Mouse (Mus musculus): Measurements from ENCODE around the gene Mpg.

Gene Mpg

DNA sequence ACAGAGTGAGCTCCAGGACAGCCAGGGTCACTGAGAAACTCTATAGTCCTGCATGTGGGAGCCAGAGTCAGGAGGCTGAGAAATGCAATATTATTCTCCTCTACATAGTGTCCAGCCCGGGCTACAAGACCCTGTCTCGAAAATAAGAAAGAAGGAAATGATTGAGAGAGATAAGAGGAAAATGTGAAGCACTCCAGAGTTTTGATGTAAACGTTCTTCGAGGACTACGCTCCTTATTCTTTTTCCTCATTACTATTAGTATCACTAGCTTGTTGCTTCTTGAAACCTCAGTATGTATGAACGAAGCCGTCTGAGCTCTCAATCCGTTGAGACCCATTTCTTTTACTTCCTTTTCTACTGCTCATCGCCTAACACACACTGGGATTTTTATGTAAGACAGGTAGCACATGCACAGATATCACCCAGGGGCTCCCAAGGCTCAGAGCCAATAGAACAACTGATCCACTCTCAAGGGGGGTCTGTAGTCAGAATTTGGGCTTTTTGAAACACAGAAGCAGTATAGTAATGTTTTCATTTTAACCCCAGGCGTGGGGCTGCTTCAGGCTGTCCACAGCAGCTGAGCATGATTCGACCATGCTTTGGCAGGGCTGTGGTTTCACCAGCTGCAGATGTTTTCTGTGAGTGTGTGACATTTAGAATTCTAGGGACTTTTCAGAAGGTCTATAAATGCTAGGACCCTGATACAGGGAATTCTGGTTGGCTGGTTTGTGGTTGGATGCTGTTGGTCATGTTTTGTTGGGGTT is 24.2 kb upstream of the Mpg start:
- DNase-seq, result no peak

DNA sequence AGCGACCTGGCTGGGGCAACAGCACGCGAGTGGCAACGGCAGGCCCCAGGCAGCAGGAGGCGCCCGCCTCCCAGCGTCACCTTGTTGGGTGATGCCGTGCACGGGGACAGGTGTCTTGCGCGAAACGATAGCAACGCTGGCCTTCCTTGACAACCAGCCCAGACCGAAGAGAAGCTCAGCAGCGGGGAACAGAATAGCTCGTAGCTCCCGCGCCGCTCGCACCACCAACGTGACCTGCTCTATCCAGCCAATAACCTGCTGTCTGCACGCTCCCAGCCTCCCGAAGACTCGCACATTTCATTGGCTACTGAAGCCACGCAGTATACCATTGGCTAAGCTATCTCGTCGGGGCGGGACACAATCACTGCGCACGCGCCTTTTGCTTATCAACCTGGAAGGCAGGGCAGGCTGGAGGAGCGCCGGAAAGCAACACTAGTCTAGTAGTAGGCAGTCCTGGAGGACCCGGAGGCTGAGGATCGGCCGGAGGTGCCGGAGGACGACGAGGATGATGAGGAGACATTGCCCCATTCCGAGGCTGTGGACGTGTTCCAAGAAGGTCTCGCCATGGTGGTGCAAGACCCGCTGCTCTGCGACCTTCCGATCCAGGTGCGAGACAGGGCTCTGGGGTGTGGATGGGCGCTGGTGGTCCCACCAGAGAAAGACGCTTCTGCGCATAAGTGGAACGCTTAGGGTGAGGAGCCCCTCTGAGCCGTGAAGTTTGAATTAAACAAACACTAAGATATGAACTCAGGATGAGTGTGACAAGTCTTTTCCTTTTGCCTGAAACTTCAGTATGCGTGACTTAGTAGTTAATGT is 21.0 kb upstream of the Mpg start, which contains the start of gene Snrnp25:
TSS of gene Snrnp25 (plus strand) at position 358 of the 816 bp plus-strand sequence.
- DNase-seq, result peak; percentile 96 to 97

DNA sequence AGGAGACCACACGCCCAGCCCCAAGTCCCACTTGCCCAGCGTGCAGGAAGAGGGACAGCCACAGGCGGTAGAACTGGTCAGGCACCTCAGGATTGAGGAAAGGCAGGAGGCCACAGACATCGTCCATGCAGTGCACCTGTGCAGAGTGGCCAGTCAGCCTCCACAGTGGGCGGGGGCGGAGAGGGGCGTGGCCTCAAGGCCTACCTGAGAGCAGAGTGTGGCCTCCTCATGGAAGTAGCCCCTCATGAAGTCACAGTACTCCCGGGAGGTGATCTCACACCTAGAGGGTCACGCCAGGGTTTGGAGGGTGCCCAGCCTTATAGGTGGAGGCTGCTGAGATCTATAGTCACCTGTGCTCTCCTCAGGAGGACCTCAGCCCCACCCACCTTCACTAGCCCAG is 15.7 kb upstream of the Mpg start:
- DNase-seq, result no peak

DNA sequence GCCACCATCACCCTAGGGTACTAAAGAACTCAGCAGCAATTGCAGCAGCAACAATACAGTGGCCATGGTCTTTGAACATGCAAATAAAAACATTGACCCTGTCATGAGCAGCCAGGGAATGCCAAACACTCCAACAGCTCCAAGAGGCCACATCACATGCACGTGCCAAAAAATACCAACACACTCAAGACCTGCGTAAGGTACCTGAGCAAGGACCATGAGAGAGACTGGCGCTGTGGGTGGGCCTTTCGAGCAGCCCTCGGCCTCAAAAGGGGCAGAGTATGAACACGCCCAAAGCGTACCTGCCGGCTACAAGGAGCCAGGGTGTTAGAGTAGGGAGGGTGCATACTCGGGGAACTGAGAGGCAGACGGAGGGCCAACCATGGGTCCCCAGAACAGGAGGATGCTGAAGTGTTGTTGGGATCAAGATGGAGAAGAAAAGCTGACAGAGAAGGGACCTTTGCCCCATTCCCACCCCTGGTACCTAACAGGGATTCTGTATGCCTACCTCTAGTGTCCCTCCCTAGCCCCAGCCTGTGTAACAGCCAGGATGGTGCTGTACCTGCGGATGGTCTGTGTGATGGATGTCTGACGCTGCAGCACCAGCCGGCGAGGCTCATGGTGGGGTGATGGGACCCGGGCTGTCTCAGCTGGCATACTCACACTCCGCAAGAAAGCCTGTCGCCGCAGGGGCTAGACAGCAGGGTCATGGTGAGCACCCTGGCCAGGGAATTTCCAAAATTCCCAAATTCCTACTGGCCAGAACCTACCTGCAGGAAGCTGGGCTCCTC is 10.7 kb upstream of the Mpg start:
- no peak for DNase-seq

DNA sequence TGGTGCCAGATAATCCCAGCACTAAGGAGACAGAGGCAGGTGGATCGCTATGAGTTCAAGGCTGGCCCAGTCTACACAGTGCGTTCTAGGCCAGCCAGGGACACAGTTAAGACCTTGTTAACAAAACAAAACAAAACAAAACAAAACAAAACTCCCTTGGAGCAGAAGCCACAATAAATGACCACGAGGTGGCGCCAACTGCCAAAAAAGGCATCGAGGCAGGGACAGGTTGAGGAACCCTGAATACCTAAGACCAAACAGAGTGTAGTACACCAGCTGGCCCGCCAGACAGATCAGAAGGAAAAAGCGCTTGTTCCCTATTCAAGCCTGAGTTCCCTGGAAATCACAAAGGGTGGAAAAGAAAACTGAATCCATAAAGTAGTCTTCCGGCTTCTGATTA is 9.5 kb upstream of the Mpg start:
- DNase-seq, result peak; percentile 86 to 88

DNA sequence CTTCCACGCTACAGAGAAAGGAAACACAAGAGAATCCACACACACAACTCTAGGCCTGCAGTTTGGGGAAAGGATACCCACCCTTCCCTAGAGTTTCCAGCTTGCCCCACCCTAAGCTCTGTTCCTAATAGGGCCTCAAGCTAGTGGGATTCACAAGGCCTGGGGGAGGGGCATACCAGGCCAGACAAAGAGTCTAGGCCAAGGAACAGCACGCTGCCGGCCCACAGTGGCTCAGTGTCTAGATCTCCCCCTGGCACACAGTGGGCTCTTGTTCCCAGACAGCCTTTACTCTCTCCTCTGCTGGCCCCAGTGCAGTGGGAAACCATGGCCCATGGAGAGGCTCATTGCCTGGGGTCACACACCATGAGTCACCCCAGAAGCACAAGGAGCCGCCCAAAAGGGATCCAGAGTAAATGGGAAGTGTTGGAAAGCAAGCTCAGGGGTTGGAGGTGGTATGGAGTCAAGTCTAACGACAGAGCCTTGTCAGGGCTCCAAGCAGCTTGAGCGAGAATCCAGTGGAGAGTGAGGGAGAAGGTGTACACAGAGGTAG is 7.7 kb upstream of the Mpg start:
- DNase-seq, result no peak

DNA sequence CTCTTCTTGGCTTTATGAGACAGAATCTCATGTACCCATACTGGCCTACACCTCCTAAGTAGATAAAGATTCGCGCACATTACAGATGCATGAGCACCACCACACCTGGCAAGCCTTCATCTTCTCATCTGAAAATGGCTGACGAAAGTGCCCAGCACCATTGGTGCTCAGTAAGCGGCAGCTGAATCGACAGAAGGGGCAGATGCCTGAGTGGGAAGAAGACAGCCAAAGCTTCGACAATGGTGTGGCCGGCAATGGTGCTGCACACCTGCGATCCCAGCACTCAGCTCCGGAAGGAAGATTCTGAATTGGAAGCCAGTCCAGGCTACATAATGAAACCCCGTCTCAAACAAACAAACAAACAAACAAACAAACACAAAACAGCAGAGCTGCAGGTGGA is 7.0 kb upstream of the Mpg start:
- DNase-seq, result no peak

DNA sequence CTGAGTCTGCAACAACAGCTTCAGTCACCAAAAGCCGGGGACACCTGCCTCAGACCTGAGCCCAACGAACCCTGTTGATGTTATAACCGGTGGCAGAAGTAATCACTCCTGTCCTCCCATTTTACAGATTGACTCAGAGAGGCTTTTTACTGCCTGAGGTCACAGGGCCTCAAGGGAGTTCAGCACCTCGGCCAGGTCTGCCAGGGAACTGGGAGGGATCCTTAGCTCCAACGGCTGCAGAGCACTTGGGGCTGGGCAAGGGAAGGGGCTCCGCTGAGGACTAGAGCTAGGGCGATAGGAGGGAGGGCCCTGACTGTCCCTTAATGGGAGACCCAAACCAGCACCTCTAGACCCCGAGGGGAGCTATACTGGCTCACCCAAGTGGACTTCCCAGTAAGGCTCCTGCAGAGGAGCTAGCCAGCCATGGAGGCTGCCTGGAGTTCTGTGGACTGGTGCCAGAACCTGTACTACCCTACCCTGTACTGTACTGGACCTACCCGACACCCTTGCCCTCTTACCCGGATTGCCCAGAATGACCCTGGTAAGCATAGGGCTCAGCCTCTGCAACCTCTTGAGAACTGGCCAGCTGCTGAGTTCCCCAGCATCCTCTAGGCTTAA is 5.6 kb upstream of the Mpg start:
- no peak for DNase-seq

DNA sequence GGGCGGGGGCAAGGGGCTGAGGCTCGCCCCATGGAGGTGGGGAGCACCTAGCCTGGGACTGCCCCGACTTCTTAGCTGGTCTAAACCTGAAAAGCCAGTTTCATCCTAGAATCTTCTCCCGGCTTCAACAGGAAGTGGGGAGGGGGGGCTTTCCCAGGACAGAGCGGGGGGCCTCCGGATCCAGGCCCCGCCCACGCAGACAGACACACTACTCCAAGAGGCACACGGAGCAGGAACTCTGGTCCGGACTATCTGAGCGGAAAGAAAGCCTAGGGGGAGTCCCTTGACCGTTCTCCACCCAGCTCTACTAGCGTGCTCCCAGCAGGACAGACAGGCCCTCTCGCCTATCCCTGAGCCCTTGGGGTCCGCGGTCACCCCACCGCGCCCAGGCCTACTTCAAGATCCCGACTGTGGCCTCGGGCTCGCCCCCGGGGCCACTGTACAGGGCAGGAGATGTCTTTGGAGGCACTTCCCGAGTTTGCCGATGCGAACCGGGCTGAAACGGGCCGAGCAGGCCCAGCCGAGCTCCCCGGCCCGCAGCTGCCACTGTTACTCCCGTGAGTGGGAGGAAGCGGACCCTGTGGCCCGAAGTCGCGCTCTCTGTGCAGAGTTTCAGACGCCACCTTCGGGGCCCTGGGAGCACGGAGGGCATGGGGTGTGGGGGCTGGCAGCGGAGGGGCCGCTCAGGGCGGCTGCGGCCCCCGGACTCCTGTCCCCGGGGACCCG is 4.9 kb upstream of the Mpg start:
- DNase-seq, result peak; percentile 82 to 91

DNA sequence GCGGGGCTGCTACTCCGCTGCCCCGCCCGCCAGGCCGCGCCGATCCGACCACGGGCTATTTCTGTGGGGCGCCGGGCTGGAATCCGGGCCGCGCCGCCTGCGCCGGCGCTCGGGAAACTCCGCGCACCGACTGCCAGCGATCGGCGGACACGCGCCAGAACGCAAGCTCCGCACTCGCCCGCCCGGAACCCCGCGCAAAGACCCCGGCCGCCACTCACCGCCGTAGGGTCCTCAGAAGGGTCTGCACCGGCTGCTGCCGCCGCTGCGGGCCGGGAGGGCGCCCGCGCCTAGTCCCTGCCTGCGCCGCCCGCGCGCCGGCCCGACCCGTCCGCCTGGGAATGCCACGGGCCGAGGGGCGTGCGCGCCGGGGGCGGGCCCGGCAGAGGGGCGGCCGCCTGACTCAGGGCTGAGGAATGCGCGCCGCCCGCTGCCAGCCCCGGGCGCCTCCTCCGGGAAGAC is 4.3 kb upstream of the Mpg start, which contains the start of gene Rhbdf1:
TSS of gene Rhbdf1 (minus strand) at position 350 of the 459 bp plus-strand sequence.
- peak; percentile 81 to 89 for DNase-seq

DNA sequence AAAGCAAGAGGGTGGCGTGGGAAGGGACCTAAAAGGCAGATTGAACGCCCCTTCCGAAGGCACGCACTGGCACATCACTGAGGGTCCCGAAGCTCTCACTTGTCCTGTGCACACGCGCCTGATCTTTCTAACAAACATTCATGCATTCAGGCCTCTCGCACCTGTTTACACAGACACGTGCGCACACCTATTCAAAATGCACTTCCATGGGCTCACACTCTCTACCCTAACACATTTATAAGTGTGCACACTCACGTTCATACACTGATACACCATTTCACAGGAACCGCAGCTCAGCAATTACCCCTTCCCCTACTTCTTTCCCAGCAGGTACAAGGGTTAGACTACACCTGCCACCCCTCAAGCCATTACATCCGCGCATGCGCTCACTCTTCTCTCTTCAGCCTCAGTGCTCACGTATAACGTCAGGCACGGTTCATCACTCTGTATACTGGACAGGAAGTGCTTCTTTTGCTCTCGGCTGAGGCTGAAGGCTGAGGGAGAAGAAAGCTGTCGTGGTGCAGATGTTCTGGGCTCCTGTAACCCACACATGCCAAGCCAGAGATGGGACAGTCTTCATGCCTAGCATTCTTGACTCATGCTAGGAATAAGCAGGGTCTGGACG is 3.6 kb upstream of the Mpg start:
- peak; percentile 68 to 80 for DNase-seq

DNA sequence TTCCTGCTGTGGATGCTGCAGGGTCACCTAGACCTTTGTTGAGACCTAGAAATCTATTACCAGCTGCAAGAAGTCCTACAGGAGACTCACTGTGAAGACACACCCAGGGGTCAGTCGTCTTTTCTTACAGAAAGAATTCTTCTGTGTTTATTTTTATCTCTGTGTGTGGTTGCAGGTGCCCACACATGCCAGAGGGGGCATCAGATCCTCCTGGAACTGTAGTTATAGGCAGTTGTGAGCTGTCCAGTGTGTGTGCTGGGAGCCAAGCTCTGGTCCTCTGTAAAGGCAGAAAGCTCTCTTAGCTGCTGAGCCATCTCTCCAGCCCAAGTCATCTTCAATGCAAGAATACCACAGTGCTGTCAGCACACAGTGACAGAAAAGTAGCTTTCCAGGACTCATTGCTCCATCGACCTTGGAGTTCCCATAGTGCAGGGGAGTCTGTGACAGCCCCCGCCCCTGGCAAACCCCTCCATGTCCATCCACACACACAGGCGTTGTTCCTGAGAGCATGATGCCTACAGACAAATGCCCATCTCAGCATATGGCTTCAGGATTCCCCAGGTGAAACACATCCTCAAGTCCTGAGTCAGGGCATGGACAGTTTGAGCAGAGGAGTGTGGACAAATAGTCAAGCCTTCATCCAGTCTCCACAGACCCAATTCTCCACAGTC is 2.9 kb upstream of the Mpg start:
- no peak for DNase-seq

DNA sequence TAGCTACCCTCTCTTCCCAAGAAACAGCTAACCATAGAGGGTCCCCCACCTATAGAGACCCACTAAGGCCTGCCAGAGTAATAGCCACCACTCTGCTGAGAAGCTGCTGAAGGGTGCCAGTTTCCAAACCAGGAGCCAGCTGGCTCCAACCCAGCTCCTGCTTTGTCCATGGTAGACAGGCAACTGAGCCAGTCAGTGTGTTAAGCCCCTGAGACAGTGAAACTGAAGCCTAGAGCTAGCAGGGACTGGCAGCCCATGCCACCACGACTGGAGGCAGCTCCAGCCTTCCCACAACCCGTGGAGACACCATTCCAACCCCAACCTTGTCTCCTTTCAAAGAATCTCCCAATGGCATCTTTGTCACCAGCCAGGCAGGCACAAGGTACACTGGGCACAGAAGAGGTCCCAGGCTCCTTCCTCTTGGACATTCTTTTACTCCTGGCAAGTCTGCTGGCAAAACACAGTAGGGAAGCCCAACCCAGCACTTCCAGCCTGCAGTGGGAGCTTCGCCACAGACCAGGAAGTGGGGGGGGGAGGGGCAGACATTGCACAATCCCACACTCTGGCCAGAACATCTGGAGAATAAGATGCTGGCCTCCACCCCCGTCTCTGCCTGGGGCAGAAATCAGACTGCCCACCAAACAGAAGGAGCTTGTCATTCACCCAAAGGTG is 1.7 kb upstream of the Mpg start:
- DNase-seq, result peak; percentile 88 to 92

DNA sequence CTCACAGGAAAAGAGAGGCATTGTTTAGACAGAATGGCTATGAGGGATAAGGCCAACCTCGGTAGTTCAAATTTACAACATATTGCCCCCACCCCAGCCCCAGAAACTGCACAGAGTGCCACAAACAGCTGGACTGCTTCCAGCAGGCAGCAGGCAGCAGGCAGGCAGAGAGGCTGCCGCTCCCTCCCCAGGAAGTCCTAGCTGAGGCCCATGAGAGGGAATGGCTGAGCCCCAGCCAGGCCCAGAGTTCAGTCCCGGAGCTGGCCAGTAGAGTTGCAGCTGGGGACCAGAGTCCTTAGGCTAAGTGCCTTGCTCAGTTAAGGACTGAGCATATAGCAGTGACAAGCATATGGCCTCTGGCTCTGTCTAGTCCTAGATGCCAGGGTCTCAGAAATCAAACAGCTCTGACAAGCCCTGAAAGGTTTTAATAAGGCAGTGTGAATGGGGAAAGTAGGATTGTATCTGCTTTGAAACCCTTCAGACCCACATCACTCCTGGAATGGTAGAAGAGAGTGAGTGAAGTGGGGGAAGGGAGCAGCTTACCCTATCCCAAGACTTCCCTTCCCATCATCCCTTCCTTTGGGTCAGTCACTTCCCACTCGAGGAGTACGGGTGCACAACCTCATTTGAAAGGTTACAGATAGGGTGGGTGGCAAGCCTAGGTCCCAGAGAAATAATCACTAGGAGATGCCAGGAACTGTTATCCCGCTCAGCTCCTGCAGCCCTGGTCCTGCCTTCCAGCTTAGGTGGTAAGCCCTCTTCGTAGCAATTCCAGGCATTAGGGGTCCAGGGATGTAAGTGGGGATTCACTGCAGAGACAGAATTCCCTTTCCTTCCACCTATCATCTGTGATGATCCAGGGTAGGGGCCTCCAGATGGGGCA is 842 bp upstream of the Mpg start:
- peak; percentile 53 to 65 for DNase-seq

DNA sequence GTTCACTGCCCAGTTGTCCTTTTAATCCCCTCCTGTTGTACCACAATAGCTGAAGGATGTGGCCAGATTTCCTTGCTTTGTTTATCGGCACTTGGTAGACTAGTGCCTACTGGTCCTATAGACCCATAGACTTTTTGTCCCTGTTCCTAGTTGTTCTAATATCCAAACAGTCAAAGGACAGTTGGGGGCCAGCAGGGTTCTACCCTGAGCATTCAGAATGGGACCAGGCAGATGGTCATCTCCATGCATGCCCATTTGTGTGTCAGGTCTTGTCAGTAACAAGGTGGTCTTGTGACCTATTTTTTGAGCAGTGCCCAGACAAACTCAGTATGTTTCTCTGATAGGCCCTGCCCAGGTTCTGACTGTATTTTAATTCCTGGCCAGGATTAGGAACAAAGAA is 736 bp downstream of the Mpg start:
- no peak for DNase-seq

DNA sequence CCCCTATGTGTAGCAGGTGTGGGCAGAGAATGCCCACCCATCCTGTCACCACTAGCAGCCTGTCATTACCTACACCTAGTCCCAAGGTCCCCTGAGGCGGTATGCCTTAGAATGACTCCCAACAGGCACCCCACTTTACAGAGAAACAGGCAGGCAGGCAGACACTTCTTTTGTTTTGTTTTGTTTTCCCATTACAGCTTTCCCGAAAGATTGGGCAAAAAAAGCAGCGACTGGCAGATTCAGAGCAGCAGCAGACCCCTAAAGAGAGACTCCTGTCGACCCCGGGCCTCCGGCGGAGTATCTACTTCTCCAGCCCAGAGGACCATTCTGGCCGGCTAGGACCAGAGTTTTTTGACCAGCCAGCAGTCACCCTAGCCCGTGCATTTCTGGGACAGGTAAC is 1.2 kb downstream of the Mpg start:
- no peak for DNase-seq

DNA sequence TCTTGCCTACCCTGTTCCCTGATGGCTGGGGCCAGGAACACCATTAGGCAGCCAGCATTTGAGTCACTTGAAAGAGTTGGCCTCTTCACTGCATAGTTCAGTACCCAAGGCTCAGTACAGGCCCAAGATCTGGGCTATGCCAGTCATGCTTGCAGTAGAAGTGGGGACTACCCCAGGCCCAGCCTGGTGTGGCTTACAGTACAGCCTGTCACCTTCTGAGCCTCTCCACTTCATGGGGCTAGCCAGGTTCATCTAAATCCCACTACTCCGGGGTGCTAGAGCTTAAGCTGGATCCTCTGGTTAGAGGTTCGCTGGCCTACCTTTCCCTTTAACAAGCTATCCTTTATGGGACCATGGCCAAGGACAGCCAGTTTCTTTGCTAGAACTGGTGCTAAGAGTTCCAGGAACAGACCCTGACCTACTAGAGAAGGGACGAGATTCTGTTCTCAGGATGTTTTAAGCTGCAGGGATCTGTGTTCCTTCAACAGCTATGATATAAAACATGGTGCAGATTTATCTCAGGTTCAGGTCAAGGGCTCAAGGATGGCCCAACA is 2.1 kb downstream of the Mpg start:
- DNase-seq, result no peak

DNA sequence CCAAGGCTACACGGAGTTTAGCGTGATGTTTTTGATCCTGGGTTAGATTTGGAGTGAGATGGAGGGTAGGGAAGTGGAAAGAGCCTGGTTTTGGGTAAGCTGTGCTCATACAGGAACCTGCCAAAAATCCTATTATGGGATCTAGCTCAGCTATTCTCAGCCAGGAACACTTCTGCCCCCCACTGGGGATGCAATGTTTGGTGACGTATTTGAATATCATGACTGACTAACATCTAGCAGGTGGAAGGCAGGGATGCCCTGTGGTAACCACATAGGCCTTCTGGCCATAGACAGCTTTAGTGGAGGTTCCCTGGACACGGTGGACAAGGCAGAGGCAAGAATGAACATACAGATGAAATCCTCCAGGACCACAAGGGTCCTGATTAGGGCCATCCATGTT is 3.9 kb downstream of the Mpg start:
- peak in 1 of 2 experiments; percentile 38 for DNase-seq

DNA sequence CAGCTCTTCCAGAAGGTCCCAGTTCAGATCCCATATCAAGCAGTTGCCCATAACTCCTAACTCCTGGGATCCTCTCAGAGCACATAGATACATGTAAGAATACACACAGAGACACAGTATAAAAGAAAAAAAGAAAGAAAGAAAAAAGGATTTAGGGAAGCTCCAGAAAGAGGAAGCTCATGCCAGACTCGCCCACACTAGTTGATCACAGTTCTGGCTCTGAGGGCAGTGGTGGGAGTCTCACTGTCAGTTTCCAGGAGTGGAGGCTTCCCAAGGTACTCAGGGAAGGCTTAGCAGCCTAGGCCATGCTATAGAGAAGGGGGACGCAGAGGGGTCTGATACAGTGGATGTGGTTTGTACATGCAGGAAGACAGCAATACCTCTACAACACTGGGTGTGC is 4.8 kb downstream of the Mpg start:
- no peak for DNase-seq
